Mouse (Mus musculus): Measurements from ENCODE around the gene Nr1h2.

Gene Nr1h2

GRCm38 (mm10) chr7:44547725-44548124, 6.0 kb downstream of the Nr1h2 start:
- DNase-seq, result no peak

DNA sequence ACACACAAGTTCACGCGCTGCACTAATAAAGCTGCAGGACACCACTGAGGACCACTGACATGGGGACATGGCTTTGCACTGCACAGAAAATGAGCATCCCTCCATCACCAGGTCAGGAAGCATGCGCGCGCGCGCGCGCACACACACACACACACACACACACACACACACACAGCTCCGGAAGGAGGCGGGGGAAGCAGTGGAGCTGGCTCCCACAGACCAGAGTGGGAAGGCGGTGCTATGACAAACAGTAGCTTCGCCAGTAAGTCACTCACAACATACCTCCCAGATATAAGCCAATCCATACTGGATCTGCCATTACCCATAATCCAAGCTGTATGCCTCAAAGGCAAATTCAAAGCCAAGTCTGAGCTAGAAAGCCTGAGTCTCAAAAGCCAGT, 6.7 kb downstream of the Nr1h2 start:
- no peak for DNase-seq

GRCm38 (mm10) chr7:44546274-44546673, 7.5 kb downstream of the Nr1h2 start:
- DNase-seq, result no peak

DNA sequence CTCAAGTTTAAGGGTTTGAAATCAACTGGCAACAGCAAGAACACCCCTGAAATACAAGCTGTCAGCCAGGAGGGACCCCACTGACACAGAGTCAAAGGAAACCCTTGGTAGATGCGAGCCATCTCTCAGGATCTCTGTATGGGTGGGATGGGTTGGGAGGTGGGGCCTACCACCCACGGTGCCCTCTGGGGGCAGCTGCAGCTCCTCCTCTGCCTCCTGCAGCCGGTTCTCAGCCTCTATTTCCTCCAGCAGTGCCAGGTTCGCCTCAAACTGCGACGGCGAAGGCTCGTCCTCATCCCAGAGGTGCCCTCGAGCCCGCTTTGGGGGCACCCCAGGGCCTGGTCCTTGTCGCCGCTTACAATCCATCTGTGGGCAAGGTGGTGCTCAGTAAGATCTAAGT, 10.7 kb downstream of the Nr1h2 start:
- no peak for DNase-seq

DNA sequence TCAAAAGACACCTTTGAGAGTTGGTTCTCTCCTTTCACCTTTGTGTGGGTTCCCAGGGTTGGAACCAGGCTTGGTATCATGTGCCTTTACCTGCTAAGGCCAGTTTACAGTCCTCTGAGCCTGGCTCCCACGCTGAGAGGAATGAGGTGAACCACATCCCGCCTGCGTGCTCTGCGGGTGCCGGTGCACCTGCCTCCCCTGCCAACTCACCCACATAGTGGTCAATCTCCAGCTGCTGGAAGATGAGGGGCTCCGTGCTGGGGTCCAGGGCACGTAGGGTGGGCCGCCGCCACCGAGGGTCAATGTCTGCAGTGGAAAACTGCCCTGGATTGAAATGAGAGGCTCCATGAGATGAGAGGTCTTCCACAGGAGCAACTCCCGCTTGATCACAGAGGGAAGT, 11.2 kb downstream of the Nr1h2 start:
- DNase-seq, result no peak

- no peak for DNase-seq
Measured at GRCm38 (mm10) chr7:44538756-44539624, 14.8 kb downstream of the Nr1h2 start.

DNA sequence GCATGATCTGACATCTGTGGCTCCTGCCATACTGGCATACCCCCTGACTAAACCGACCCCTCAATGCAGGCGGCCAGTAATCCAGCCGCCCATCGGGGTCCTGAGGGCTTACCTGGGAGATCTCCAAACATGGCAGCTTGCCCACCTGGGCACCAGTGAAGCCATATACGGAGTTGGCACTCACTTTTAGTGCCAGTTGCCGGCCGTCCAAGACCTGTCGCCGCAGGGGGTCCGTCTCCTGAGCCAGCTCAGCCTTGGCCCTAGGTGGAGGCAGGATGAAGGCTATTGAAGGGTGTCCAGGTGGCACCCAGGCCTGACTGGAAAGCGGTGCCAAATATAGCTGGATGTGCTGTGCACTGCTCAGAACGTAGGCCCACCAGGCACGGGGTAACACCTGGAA, 16.3 kb downstream of the Nr1h2 start:
- DNase-seq, result no peak

DNA sequence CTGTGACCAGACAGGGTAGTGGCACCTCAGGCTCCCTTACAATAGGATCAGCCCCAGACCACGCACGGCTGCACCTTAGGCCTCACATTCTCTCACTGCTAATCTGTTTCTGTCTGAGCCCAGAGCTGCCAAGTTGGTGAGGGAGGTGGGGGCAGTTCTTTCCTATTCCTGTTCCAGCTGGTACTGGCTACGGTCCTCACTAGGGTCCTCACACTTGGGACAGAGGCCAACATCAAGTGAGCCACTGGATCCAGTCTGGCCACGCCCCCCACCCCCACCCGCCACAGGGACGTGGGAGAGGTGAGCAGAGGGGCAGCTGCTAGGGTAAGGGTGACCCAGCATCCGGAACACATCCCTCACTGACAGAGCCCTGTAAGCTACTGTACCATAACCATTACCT, 16.7 kb downstream of the Nr1h2 start:
- no peak for DNase-seq

DNA sequence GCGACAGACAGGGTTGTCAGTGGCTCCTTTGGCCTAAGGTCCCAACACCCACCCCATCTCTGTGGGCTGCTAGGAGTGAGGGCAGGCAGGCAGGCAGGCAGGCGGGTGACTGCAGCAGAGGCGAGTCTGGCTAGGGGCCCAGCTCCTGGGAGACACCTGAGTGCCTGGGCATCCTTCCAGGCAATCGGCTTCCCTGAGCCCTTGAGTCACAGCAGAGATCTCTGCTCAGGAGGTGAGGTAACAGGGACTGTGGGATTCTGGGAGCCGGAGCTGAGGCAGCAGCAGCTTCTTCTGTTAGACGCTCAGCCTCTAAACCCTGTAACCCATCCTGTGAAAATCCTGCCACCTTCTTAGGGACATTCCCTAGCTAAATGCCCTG, 17.2 kb downstream of the Nr1h2 start:
- peak; percentile 52 for DNase-seq

DNA sequence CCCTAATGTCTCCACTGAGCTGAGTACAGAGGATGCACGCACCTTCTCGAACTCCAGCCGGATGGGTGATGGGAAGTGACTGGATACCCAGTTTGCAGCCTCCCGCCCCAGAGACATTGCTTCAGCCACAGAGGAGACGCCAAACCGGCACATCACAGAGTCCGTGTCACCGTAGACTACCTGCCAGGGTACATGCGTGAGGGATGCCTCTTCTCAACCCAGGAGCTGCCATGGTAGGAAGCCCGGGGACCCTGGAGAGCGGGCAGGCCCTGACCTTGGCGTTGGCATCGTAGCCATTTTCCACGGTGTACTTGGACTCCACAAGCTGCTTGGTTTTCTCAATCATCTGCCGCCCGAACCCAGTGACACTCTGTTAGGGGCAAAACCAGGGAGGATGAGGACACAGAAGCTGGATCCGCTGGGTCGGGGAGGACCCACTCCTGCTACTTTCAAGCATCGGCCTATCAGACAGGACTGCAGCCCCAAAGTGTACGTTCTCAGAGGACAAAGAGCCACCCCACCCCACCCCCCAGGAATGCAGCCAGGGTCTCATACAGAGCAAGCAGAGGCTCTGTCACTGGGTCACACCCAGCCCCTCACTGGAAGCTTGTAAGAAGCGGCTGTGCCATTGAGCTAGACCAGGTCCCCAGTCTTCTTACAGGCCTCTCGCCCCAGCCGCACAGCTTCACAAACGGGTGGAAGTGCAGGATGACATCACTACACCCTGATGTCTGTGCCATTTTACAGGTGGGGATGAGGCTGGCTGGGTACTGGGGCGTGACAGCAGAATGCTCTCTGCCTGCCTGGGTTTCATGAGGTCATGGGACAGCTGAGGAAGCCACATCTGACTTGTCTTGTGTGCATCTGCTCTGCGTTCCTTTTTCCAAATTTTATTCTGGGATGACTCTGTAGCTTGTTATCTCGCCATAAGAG, 17.8 kb downstream of the Nr1h2 start:
- DNase-seq, result no peak

- DNase-seq, result no peak
Measured at GRCm38 (mm10) chr7:44534656-44535441, 18.9 kb downstream of the Nr1h2 start.

DNA sequence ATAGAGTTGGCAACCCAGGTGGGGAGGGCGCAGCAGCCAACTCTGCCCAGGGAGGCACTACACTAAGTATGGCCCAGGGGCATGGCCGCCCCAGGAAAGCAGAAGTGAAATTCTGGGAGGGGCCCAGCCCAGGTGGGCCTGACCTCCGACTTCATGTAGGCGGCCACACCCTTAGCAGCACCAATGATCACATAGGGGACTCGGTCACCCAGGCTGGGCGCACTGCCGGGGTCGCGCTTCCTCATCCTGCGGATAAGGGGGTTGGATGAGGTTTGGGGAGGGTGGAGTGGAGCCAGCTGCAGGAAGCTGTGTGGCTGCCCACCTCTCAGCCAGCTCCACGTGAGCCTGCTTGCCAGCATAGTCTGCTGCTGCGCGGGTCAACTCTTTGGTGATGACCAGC, 19.5 kb downstream of the Nr1h2 start:
- DNase-seq, result no peak

DNA sequence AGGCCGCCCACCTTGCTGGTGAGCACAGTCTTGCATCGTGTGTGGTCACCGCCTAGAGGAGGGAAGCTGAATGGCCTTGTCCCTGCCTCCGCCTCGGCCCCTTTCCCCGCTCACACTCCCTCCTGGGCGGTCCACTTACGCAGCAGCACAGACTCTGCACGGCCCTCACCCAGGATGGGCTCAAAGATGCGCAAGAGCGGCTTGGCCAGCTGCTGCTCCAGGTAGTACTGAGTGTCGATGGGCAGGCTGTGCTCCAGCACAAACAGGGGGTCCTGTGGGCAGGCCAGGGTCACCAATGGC, 20.1 kb downstream of the Nr1h2 start:
- DNase-seq, result no peak

- DNase-seq, result no peak
Measured at GRCm38 (mm10) chr7:44532918-44533745, 20.6 kb downstream of the Nr1h2 start.

GRCm38 (mm10) chr7:44531946-44532732, 21.6 kb downstream of the Nr1h2 start, which contains the start of gene Spib:
TSS of gene Spib (minus strand) at chr7:44532071.
- DNase-seq, result no peak

GRCm38 (mm10) chr7:44531207-44531606, 22.5 kb downstream of the Nr1h2 start:
- DNase-seq, result no peak

- no peak for DNase-seq
Measured at GRCm38 (mm10) chr7:44530507-44530906, 23.2 kb downstream of the Nr1h2 start.

GRCm38 (mm10) chr7:44529518-44529917, 24.2 kb downstream of the Nr1h2 start:
- no peak for DNase-seq

- DNase-seq, result peak; percentile 82
Measured at GRCm38 (mm10) chr7:44527483-44528398, 26.0 kb downstream of the Nr1h2 start.
